Mouse (Mus musculus): Measurements from ENCODE around the gene Rab5a. TPM values are rescaled to one million over a fixed set of nuclear protein-coding genes. Genes with fewer than 3 reads are reported as not detected.

The Rab5a gene
- polyA plus RNA-seq (2016; fragmentation: Nextera tagmentation; extraction: Ambion mirVana) = 96.9 and 106 TPM in 2 replicates

- Histone ChIP-seq H3K4me2 (peak within 1 kb of the TSS; percentile 83), H3K9me3 (no peaks in the 10 kb centered on the region), H3K4me1 (peaks cover 23% of the 10 kb centered on the region), H3K9ac (peak within 1 kb of the TSS; percentile 95), H3K27ac (peak within 1 kb of the TSS; percentile 98), H3K27me3 (no peaks in the 10 kb centered on the region), H3K36me3 (replicated peaks) (no peaks in the 10 kb centered on the region), H3K4me3 (replicated peaks) (peak within 1 kb of the TSS; percentile 96)
- under 1% methylated on average over 81 of the region's 82 CpGs for WGBS
- peak; percentile 97 for ATAC-seq (ENCODE audit: low FRiP score)
Measured at GRCm38 (mm10) chr17:53478858-53479603, at the start of gene Rab5a. Gene Rab5a (plus strand): TSS chr17:53479234.

- Histone ChIP-seq H3K9ac (no peak overlapping the region), H3K27me3 (no peaks in the 10 kb centered on the region), H3K4me3 (replicated peaks) (no peak overlapping the region), H3K27ac (no peak overlapping the region), H3K9me3 (peaks cover 6% of the 10 kb centered on the region; the same call in 1 of the 2 replicates), H3K36me3 (replicated peaks) (no peaks in the 10 kb centered on the region), H3K4me2 (no peak overlapping the region), H3K4me1 (no peaks in the 10 kb centered on the region)
- WGBS = 88% methylated on average over 2 of the region's 2 CpGs
- no peak for ATAC-seq (ENCODE audit: low FRiP score)
Measured at GRCm38 (mm10) chr17:53456152-53456551, 22.9 kb upstream of the Rab5a start.

DNA sequence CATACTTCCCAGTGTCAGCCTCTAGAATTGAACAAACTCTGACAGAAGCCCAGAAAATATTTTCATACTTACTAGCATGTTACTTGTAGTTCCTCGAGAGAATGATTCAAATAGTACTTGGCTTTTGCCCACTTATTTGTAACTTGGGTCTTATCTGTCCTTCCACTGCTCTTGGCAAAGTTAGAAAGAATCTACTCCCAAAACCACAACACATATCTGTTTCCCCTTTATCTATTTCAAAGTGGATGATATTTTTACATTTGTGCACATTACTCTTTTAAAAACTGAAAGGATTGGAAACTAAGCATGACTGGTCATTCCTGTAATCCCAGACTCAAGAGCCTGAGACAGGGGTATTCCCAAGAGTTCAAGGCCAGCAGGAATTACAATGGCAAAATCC lies 22.3 kb upstream of the Rab5a start:
- WGBS = 95% methylated on average over 1 of the region's 1 CpGs
- Histone ChIP-seq H3K27me3 (no peaks in the 10 kb centered on the region), H3K27ac (no peak overlapping the region), H3K9ac (no peak overlapping the region), H3K4me1 (no peaks in the 10 kb centered on the region), H3K36me3 (replicated peaks) (no peaks in the 10 kb centered on the region), H3K9me3 (peaks cover 6% of the 10 kb centered on the region; the same call in 1 of the 2 replicates), H3K4me3 (replicated peaks) (no peak overlapping the region), H3K4me2 (no peak overlapping the region)
- ATAC-seq (ENCODE audit: low FRiP score) = no peak

- peaks cover 9% of the 10 kb centered on the region for H3K4me1 ChIP-seq
- H3K9ac ChIP-seq = peak within 1 kb of the TSS; percentile 46
- H3K27me3 ChIP-seq = no peaks in the 10 kb centered on the region
- peak within 1 kb of the TSS; percentile 60 for H3K4me2 ChIP-seq
- no peaks in the 10 kb centered on the region for H3K36me3 ChIP-seq (replicated peaks)
- H3K4me3 ChIP-seq (replicated peaks) = peak within 1 kb of the TSS; percentile 41
- no peaks in the 10 kb centered on the region for H3K9me3 ChIP-seq
- peak; percentile 97 for ATAC-seq (ENCODE audit: low FRiP score)
- WGBS = 16% methylated on average over 26 of the region's 26 CpGs
- H3K27ac ChIP-seq = no peak within 1 kb of the TSS
Measured at GRCm38 (mm10) chr17:53462603-53463495, 16.2 kb upstream of the Rab5a start, which contains the start of gene Efhb. Gene Efhb (minus strand): TSS chr17:53463321.

- Histone ChIP-seq H3K9ac (peak overlapping the region; percentile 46), H3K9me3 (no peaks in the 10 kb centered on the region), H3K4me2 (peak overlapping the region; percentile 60), H3K27ac (no peak overlapping the region), H3K36me3 (replicated peaks) (no peaks in the 10 kb centered on the region), H3K4me3 (replicated peaks) (peak overlapping the region; percentile 41), H3K27me3 (no peaks in the 10 kb centered on the region), H3K4me1 (peaks cover 9% of the 10 kb centered on the region)
- peak; percentile 57; the same call in 1 of the 2 replicates for ATAC-seq (ENCODE audit: low FRiP score)
- WGBS = 16% methylated on average over 7 of the region's 9 CpGs
Measured at GRCm38 (mm10) chr17:53463496-53463840, 15.6 kb upstream of the Rab5a start.

DNA sequence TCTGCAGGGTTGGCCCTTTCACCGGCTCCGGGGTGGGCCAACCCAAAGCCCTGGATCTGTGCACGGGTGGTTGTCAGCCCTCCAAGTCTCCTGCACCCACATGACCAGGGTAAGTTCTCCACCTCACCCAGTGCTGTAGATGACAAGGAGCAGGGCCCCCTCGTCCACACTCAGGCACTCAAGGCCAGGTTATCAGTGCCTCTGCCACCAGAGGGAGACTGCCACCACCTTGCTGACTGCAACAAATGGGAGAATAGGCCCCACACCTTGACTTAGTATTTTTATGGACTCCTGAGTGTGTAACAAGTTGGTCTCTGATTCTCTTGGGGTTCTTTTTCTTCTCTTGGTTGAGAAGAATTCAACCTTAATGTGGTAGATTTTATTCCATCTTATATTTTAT lies 13.5 kb upstream of the Rab5a start:
- H3K27me3 ChIP-seq = no peaks in the 10 kb centered on the region
- no peaks in the 10 kb centered on the region for H3K36me3 ChIP-seq (replicated peaks)
- no peak overlapping the region for H3K27ac ChIP-seq
- no peaks in the 10 kb centered on the region for H3K9me3 ChIP-seq
- no peak overlapping the region for H3K4me2 ChIP-seq
- no peak for ATAC-seq (ENCODE audit: low FRiP score)
- H3K4me3 ChIP-seq (replicated peaks) = no peak overlapping the region
- H3K9ac ChIP-seq = no peak overlapping the region
- 58% methylated on average over 4 of the region's 4 CpGs for WGBS
- peaks cover 9% of the 10 kb centered on the region for H3K4me1 ChIP-seq

DNA sequence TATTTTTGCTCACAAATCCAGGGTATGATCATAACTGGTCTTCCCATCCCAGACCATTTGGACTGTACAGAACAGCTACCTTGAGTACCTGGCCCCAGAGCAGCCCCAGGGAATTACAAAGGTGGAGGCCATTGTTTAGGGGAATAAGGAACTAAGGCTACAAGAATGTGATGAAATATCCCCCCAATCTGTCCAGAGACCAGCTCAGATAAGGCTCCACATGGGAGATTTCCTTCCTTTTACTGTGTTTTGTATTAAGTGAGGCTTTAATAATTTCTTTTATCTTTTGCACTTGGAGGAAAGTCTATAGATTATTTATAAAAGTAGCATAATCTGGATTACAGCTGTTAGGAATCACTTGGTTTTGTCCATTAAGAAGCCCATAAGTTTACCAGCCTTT lies 10.3 kb upstream of the Rab5a start:
- H3K4me3 ChIP-seq (replicated peaks) = no peak overlapping the region
- H3K36me3 ChIP-seq (replicated peaks) = no peaks in the 10 kb centered on the region
- 0 out of 2 replicates have a peak, but pooled peaks cover under 1% of the 10 kb centered on the region for H3K4me1 ChIP-seq
- no peak overlapping the region for H3K27ac ChIP-seq
- no peak overlapping the region for H3K4me2 ChIP-seq
- no peaks in the 10 kb centered on the region for H3K27me3 ChIP-seq
- ATAC-seq (ENCODE audit: low FRiP score) = no peak
- no peaks in the 10 kb centered on the region for H3K9me3 ChIP-seq
- H3K9ac ChIP-seq = no peak overlapping the region

DNA sequence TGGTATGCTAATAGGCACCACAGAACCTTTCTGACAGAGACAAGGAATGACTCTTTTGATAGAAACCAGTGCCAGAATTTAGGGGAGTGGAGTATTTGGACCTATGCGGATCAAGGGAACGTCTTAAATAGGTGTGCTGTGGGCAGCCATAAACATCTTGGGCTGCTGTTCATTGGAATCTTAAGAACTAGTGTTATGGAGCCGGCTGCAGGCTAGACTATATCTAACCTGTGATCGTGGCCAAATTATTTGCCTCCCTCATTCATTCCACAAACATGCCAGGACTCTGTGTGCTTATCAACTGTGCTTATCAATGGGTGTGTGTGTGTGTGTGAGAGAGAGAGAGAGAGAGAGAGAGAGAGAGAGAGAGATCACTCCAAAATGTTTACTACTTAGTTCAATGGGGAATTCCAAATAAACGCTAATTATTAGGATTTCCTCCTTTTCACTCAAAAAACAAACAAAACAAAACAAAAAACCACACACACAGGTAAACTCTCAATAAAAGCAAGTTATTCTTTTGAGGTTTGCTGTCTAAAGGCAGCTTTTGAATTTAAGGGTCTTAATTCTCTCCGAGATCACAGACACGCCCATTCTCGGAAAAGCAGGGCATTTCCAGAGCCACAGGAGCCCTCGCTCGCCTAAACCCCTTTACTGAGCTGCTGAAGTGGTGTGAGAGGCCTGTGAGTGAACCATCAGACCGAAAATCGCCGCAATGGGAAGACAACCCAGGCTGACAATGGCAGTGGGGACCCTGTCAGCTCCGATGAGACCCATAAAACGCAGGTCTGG lies 772 bp upstream of the Rab5a start:
- Histone ChIP-seq H3K27ac (peak overlapping the region; percentile 98), H3K9me3 (no peaks in the 10 kb centered on the region), H3K27me3 (no peaks in the 10 kb centered on the region), H3K9ac (peak overlapping the region; percentile 68), H3K4me3 (replicated peaks) (peak overlapping the region; percentile 96), H3K4me1 (peaks cover 23% of the 10 kb centered on the region), H3K4me2 (peak overlapping the region; percentile 83), H3K36me3 (replicated peaks) (no peaks in the 10 kb centered on the region)
- 7% methylated on average over 15 of the region's 15 CpGs for WGBS
- no peak for ATAC-seq (ENCODE audit: low FRiP score)

GRCm38 (mm10) chr17:53479604-53480041 lies 589 bp downstream of the Rab5a start:
- Histone ChIP-seq H3K9ac (peak overlapping the region; percentile 95), H3K27ac (peak overlapping the region; percentile 98), H3K9me3 (no peaks in the 10 kb centered on the region), H3K4me3 (replicated peaks) (peak overlapping the region; percentile 96), H3K27me3 (no peaks in the 10 kb centered on the region), H3K36me3 (replicated peaks) (peaks cover 4% of the 10 kb centered on the region; the same call in 1 of the 2 replicates), H3K4me1 (peaks cover 23% of the 10 kb centered on the region), H3K4me2 (peak overlapping the region; percentile 83)
- ATAC-seq (ENCODE audit: low FRiP score) = no peak; the same call in 1 of the 2 replicates
- WGBS = under 1% methylated on average over 29 of the region's 33 CpGs

DNA sequence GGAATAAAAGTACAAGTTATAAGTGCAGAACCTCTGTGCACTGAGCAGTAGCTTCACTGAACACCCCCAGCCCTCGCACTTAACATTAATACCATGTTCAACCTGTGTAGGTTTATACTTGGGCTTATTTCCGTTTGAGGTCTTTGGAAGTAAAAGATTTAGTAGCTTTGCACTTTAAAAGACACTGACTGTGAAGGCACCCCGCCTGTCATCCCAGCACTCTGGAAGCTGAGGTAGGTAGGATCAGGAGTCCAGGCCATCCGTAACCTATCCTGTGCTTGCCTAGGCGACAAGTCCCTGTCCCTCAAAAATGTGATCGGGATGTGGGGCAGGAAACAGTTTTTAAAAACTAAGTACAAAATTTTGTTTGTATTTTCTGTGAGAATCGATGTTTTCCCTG lies 1.4 kb downstream of the Rab5a start:
- 57% methylated on average over 7 of the region's 7 CpGs for WGBS
- peak overlapping the region; percentile 96 for H3K4me3 ChIP-seq (replicated peaks)
- no peak for ATAC-seq (ENCODE audit: low FRiP score)
- peak overlapping the region; percentile 83 for H3K4me2 ChIP-seq
- H3K9me3 ChIP-seq = no peaks in the 10 kb centered on the region
- no peak overlapping the region for H3K27ac ChIP-seq
- peaks cover 8% of the 10 kb centered on the region; the same call in 1 of the 2 replicates for H3K36me3 ChIP-seq (replicated peaks)
- no peaks in the 10 kb centered on the region for H3K27me3 ChIP-seq
- H3K4me1 ChIP-seq = peaks cover 23% of the 10 kb centered on the region
- peak overlapping the region; percentile 95 for H3K9ac ChIP-seq

- no peak for ATAC-seq (ENCODE audit: low FRiP score)
- Histone ChIP-seq H3K36me3 (replicated peaks) (peaks cover 38% of the 10 kb centered on the region), H3K4me3 (replicated peaks) (no peak overlapping the region), H3K27ac (no peak overlapping the region), H3K9ac (no peak overlapping the region), H3K9me3 (no peaks in the 10 kb centered on the region), H3K27me3 (no peaks in the 10 kb centered on the region), H3K4me1 (no peaks in the 10 kb centered on the region), H3K4me2 (no peak overlapping the region)
- WGBS = 98% methylated on average over 4 of the region's 4 CpGs
Measured at GRCm38 (mm10) chr17:53488291-53489006, 9.4 kb downstream of the Rab5a start.

Measured in forebrain, embryonic 12.5 days (tissue).